Mouse (Mus musculus) brain, embryonic 14.5 days (tissue): ENCODE measurements at regions not wholly inside any gene's neighbourhood (a gene's known extent, or its start where the extent isn't known, plus 50 kb on each side); places are given as distances from the start of the nearest gene placed in this dataset.

ENCODE experiments used
- CTCF ChIP-seq: fragments of 200-500 bp; IDR thresholded peaks from 2 replicates; pipeline ENCODE4 v1.5.1; 2012; ENCODE audit warnings: inconsistent platforms, mild to moderate bottlenecking, moderate library complexity, borderline replicate concordance; ENCODE audit not compliant: insufficient read depth, insufficient read length; ENCODE audit errors: extremely low read depth
- POLR2A ChIP-seq: fragments of 200-500 bp; IDR thresholded peaks from 2 replicates; pipeline ENCODE4 v1.6.1; 2012; ENCODE audit warnings: mild to moderate bottlenecking, inconsistent platforms, borderline replicate concordance; ENCODE audit not compliant: poor library complexity, insufficient read depth, insufficient read length, severe bottlenecking; ENCODE audit errors: extremely low read depth

DNA sequence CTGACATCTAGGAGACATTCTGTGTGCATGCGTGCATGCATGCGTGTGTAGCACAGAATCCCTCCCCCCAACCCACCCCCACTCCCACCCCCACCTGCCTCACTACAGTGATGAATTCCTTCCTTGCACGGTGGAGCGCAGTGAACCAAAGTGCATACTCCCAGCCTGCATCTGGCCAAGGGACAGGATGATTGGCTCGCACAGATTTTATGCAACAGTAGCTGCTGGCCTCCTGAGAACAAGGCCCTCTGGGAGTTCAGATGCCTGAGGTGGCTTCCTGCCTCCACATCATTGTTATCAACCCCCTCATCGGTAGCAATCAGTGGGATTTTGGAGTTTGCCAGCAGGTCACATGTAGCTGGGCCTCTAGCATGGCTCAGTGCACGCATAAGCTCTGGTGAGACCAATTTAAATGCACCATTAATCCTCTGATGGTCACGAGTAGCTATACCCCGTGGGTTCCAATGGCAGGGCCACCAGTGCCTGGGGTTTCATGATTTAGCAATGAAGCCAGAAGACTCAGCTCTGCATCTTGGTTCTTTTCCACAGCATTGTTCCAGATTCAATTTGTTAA is 77.2 kb upstream of the Esrrg start:
- no peak for TF ChIP-seq POLR2A
- TF ChIP-seq CTCF = no peak
